Mouse (Mus musculus) heart, embryonic 12.5 days (tissue): Measurements from ENCODE around the gene Rps6ka1. TPM values are rescaled to one million over a fixed set of nuclear protein-coding genes. Genes with fewer than 3 reads are reported as not detected.
A peak's percentile ranks its signal among the peaks of the same experiment; 100 is the strongest.
"Not testable (repeated sequence)": the region's sequence is repeated elsewhere in the genome, so short reads cannot be mapped to it uniquely, and the experiment has no call there.

ENCODE experiments used
- ATAC-seq: fragments of 200-750 bp; cut with Nextera tagmentation; 2 replicates; pipeline ENCODE4 v1.8.0; 2017; ENCODE audit warnings: moderate TSS enrichment, moderate library complexity; ENCODE audit not compliant: insufficient number of reproducible peaks, low FRiP score
- H3K27ac ChIP-seq: fragments of 300-500 bp; sonication (generic); 2 replicates; pipeline ENCODE4 v1.5.1; 2016; ENCODE audit warnings: mild to moderate bottlenecking, moderate library complexity; ENCODE audit not compliant: poor library complexity, severe bottlenecking
- H3K27me3 ChIP-seq: fragments of 300-500 bp; sonication (generic); replicated peaks from 2 replicates; pipeline ENCODE4 v1.6.1; 2016; ENCODE audit warnings: mild to moderate bottlenecking, moderate library complexity
- H3K36me3 ChIP-seq: fragments of 300-500 bp; sonication (generic); 2 replicates; pipeline ENCODE4 v1.6.1; 2016; ENCODE audit warnings: mild to moderate bottlenecking, moderate library complexity
- H3K4me1 ChIP-seq: fragments of 300-500 bp; sonication (generic); replicated peaks from 2 replicates; pipeline ENCODE4 v1.6.1; 2016; ENCODE audit warnings: mild to moderate bottlenecking
- H3K4me2 ChIP-seq: fragments of 300-500 bp; sonication (generic); 2 replicates; pipeline ENCODE4 v1.6.1; 2016; ENCODE audit warnings: mild to moderate bottlenecking, moderate library complexity
- H3K4me3 ChIP-seq: fragments of 300-500 bp; sonication (generic); 2 replicates; pipeline ENCODE4 v1.5.1; 2016; ENCODE audit warnings: mild to moderate bottlenecking
- H3K9ac ChIP-seq: fragments of 300-500 bp; sonication (generic); 2 replicates; pipeline ENCODE4 v1.6.1; 2016; ENCODE audit warnings: mild to moderate bottlenecking, moderate library complexity
- H3K9me3 ChIP-seq: fragments of 300-500 bp; sonication (generic); replicated peaks from 2 replicates; pipeline ENCODE4 v1.6.1; 2016; ENCODE audit warnings: mild to moderate bottlenecking, moderate library complexity
- WGBS: fragments of 180-500 bp; shearing (Covaris S2); methylation state at CpG from one replicate; pipeline ENCODE4 v1.1.7; 2016; 5-methylcytosine and 5-hydroxymethylcytosine counted together
- polyA plus RNA-seq: library from polyadenylated mRNA; unstranded; fragments of >200 nt; fragmentation: Nextera tagmentation; extraction: Ambion mirVana; gene quantifications from 2 replicates; pipeline ENCODE4 v1.2.1, GENCODE M21; 2016

Rps6ka1 gene
- polyA plus RNA-seq, 1 experiment from 2014 or later, result 21.7 TPM

- Histone ChIP-seq H3K4me1 (peaks cover 15% of the 10 kb centered on the region), H3K4me3 (no peak overlapping the region), H3K36me3 (no peaks in the 10 kb centered on the region), H3K4me2 (no peak overlapping the region), H3K9me3 (no peaks in the 10 kb centered on the region), H3K9ac (no peak overlapping the region), H3K27me3 (no peaks in the 10 kb centered on the region), H3K27ac (no peak overlapping the region)
- 83% methylated on average over 6 of the region's 6 CpGs for WGBS
- no peak for ATAC-seq
Observed at GRCm38 (mm10) chr4:133908051-133908450, 20.5 kb upstream of the Rps6ka1 start.

GRCm38 (mm10) chr4:133907086-133907485, 19.5 kb upstream of the Rps6ka1 start:
- H3K27me3 ChIP-seq, result no peaks in the 10 kb centered on the region
- ATAC-seq, result no peak
- no peaks in the 10 kb centered on the region for H3K9me3 ChIP-seq
- no peak overlapping the region for H3K4me3 ChIP-seq
- no peak overlapping the region for H3K27ac ChIP-seq
- 59% methylated on average over 4 of the region's 4 CpGs for WGBS
- no peak overlapping the region for H3K4me2 ChIP-seq
- no peaks in the 10 kb centered on the region for H3K36me3 ChIP-seq
- no peak overlapping the region for H3K9ac ChIP-seq
- H3K4me1 ChIP-seq, result peaks cover 15% of the 10 kb centered on the region

- H3K4me3 ChIP-seq, H3K36me3 ChIP-seq, H3K27me3 ChIP-seq, ATAC-seq, H3K27ac ChIP-seq, H3K4me2 ChIP-seq, H3K9ac ChIP-seq, H3K9me3 ChIP-seq: not testable (repeated sequence)
- 84% methylated on average over 5 of the region's 5 CpGs for WGBS
- H3K4me1 ChIP-seq, result peaks cover 12% of the 10 kb centered on the region
Observed at GRCm38 (mm10) chr4:133906336-133906735, 18.7 kb upstream of the Rps6ka1 start.

GRCm38 (mm10) chr4:133905167-133905566, 17.6 kb upstream of the Rps6ka1 start:
- 79% methylated on average over 7 of the region's 7 CpGs for WGBS
- Histone ChIP-seq H3K27me3 (no peaks in the 10 kb centered on the region), H3K4me1 (peaks cover 12% of the 10 kb centered on the region), H3K36me3 (no peaks in the 10 kb centered on the region), H3K9ac (no peak overlapping the region), H3K4me2 (no peak overlapping the region), H3K27ac (no peak overlapping the region), H3K9me3 (no peaks in the 10 kb centered on the region), H3K4me3 (no peak overlapping the region)
- ATAC-seq, result no peak

GRCm38 (mm10) chr4:133904326-133904725, 16.7 kb upstream of the Rps6ka1 start:
- Histone ChIP-seq H3K4me1 (peaks cover 7% of the 10 kb centered on the region), H3K4me3 (no peak overlapping the region), H3K4me2 (no peak overlapping the region), H3K9ac (no peak overlapping the region), H3K27ac (no peak overlapping the region), H3K36me3 (no peaks in the 10 kb centered on the region), H3K9me3 (no peaks in the 10 kb centered on the region), H3K27me3 (no peaks in the 10 kb centered on the region)
- WGBS, result 73% methylated on average over 8 of the region's 8 CpGs
- no peak for ATAC-seq

GRCm38 (mm10) chr4:133903372-133903771, 15.8 kb upstream of the Rps6ka1 start:
- 0 out of 2 replicates have a peak, but pooled peaks have one; percentile 33 for ATAC-seq
- no peaks in the 10 kb centered on the region for H3K27me3 ChIP-seq
- no peak overlapping the region for H3K4me2 ChIP-seq
- H3K36me3 ChIP-seq, result no peaks in the 10 kb centered on the region
- 63% methylated on average over 7 of the region's 7 CpGs for WGBS
- no peaks in the 10 kb centered on the region for H3K9me3 ChIP-seq
- H3K27ac ChIP-seq, result no peak overlapping the region
- peaks cover 12% of the 10 kb centered on the region for H3K4me1 ChIP-seq
- no peak overlapping the region for H3K4me3 ChIP-seq
- no peak overlapping the region for H3K9ac ChIP-seq

GRCm38 (mm10) chr4:133902510-133902909, 14.9 kb upstream of the Rps6ka1 start:
- Histone ChIP-seq H3K36me3 (no peaks in the 10 kb centered on the region), H3K9ac (no peak overlapping the region), H3K27ac (no peak overlapping the region), H3K9me3 (no peaks in the 10 kb centered on the region), H3K4me3 (no peak overlapping the region), H3K27me3 (no peaks in the 10 kb centered on the region), H3K4me1 (peaks cover 17% of the 10 kb centered on the region), H3K4me2 (no peak overlapping the region)
- WGBS, result 87% methylated on average over 2 of the region's 2 CpGs
- no peak for ATAC-seq

GRCm38 (mm10) chr4:133900887-133901286, 13.3 kb upstream of the Rps6ka1 start:
- no peak overlapping the region for H3K4me2 ChIP-seq
- H3K27ac ChIP-seq, result no peak overlapping the region
- no peak for ATAC-seq
- H3K9me3 ChIP-seq, result no peaks in the 10 kb centered on the region
- no peak overlapping the region for H3K4me3 ChIP-seq
- H3K27me3 ChIP-seq, result no peaks in the 10 kb centered on the region
- no peaks in the 10 kb centered on the region for H3K36me3 ChIP-seq
- H3K4me1 ChIP-seq, result peaks cover 17% of the 10 kb centered on the region
- 78% methylated on average over 6 of the region's 6 CpGs for WGBS
- H3K9ac ChIP-seq, result no peak overlapping the region

GRCm38 (mm10) chr4:133900352-133900751, 12.8 kb upstream of the Rps6ka1 start:
- 89% methylated on average over 6 of the region's 6 CpGs for WGBS

GRCm38 (mm10) chr4:133899241-133899800, 11.7 kb upstream of the Rps6ka1 start:
- Histone ChIP-seq H3K4me1 (peaks cover 17% of the 10 kb centered on the region), H3K27me3 (no peaks in the 10 kb centered on the region), H3K36me3 (no peaks in the 10 kb centered on the region), H3K9ac (no peak overlapping the region), H3K4me2 (no peak overlapping the region), H3K4me3 (no peak overlapping the region), H3K27ac (no peak overlapping the region), H3K9me3 (no peaks in the 10 kb centered on the region)
- ATAC-seq, result no peak
- 72% methylated on average over 9 of the region's 9 CpGs for WGBS

More at GRCm38 (mm10) chr4:133900352-133900751, 12.8 kb upstream of the Rps6ka1 start:
- no peak overlapping the region for H3K4me3 ChIP-seq
- no peak overlapping the region for H3K27ac ChIP-seq
- no peak for ATAC-seq
- H3K4me1 ChIP-seq, result peaks cover 17% of the 10 kb centered on the region
- no peak overlapping the region for H3K9ac ChIP-seq
- no peaks in the 10 kb centered on the region for H3K9me3 ChIP-seq
- no peak overlapping the region for H3K4me2 ChIP-seq
- H3K27me3 ChIP-seq, result no peaks in the 10 kb centered on the region
- no peaks in the 10 kb centered on the region for H3K36me3 ChIP-seq

- no peak overlapping the region for H3K9ac ChIP-seq
- peaks cover 10% of the 10 kb centered on the region for H3K4me1 ChIP-seq
- H3K9me3 ChIP-seq, result no peaks in the 10 kb centered on the region
- H3K4me2 ChIP-seq, result no peak overlapping the region
- H3K27me3 ChIP-seq, result 0 out of 2 replicates have a peak, but pooled peaks cover 8% of the 10 kb centered on the region
- ATAC-seq, result no peak
- no peak overlapping the region for H3K27ac ChIP-seq
- H3K36me3 ChIP-seq, result no peaks in the 10 kb centered on the region
- H3K4me3 ChIP-seq, result no peak overlapping the region
- 17% methylated on average over 6 of the region's 6 CpGs for WGBS
Observed at GRCm38 (mm10) chr4:133898151-133898550, 10.6 kb upstream of the Rps6ka1 start.

GRCm38 (mm10) chr4:133897431-133897891, 9.9 kb upstream of the Rps6ka1 start:
- Histone ChIP-seq H3K36me3 (no peaks in the 10 kb centered on the region), H3K4me2 (no peak overlapping the region), H3K4me1 (peaks cover 10% of the 10 kb centered on the region), H3K4me3 (no peak overlapping the region), H3K9me3 (no peaks in the 10 kb centered on the region), H3K27me3 (0 out of 2 replicates have a peak, but pooled peaks cover 8% of the 10 kb centered on the region), H3K27ac (no peak overlapping the region), H3K9ac (no peak overlapping the region)
- 59% methylated on average over 11 of the region's 11 CpGs for WGBS
- no peak for ATAC-seq
